Mouse (Mus musculus): Measurements from ENCODE around the gene Ubn1. TPM values are rescaled to one million over a fixed set of nuclear protein-coding genes. Genes with fewer than 3 reads are reported as not detected.

Gene Ubn1
- polyA plus RNA-seq, 1 experiment, result 40.3 TPM

DNA sequence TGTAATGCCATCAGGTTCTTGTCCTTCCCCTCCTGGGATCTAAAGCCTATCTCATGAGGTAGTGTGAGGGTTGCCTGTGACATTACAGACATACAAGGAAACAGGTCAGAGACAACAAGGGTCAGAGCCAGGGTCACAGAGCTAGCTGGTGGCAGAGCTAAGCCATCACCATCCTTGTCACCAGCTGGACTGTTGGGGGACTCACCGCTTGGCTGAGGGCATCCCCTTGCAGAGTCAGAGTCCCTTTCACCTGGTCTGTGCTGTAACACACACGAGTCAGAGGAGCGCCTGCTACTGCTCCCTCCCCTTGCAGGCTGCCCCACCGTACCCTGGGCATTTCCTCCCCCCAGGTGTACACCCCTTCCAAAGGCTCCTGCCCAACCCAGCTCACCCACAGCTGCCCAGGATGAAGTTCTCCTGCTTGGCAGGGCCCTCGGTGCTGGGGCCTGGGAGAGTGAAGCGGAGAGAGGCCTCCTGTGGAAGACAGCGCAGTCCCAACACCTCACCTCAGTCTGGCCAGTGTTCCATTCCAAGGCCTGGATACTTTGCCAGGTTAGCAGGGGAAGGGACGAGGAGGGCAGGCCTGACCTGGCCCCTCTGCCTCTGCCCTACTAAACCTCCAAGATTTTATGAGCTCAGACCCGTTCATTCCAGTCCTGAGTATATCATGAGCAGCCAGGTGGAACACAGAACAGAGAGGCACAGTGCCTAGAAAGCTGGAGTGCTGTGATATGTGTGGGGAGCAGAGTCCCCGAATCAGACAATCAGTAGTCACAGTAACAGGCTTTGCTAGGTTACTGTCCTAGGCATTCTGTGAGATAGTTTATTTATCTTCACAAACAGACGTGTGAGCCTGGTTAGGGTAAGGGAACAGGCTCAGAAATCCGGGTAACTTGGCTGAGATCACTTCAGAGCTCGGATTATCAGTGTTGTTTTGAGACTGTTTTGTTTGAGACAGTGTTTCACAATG lies 37.5 kb upstream of the Ubn1 start:
- Histone ChIP-seq H3K4me3 (ENCODE audit: extremely low read depth, insufficient read depth, insufficient read length) (peak overlapping the region; percentile 73), H3K27ac (ENCODE audit: insufficient read depth, low read length) (peak overlapping the region; percentile 61)

DNA sequence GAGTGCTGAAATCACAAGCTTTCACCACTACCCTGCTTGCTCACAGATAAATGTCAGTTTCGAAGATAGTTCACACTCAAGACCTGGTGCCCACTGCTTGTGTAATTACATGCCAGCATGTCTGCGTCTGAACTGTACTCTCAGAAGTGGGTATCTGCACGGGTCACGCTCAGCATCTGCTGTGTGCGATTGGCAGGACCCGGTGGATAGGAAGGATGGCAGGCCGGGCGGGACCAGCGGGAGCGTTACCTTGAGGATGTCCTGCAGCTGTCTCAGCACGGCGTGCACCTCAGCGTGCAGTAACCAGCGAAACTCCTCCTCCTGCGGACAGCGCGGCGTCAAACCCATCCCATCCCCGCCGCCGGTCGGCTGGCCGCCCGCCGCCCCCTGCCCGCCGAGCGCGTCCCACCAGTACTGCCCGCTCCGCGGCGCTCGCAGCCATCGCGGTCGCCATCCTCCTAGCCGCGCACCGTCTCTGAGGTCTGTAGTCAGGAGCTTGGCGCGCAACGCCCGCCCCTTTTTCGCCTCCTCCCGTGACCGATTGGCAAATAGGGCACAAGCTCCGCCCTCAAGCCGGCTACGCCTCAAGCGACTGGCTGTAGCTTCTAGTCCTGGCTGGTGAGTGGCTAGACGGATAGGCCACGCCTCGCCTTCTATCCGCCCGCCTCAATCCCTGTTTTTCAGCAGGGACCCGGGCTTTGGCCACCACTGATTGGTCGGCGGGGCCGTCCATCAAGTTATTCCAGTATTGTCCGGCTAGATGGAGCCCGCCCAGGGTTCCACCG lies 36.6 kb upstream of the Ubn1 start, which contains the start of gene Rogdi:
Rogdi (minus strand) TSS at position 500 of the 785 bp plus-strand sequence.
- peak; percentile 88 to 96 for DNase-seq (ENCODE audit: low read depth in 1 of 2, low spot score in 2 of 2)
- TF ChIP-seq CTCF (IDR thresholded peaks at IDR 0.05; ENCODE audit: extremely low read depth, insufficient read depth, insufficient read length, insufficient replicate concordance) (no peak), POLR2A (IDR thresholded peaks at IDR 0.05; ENCODE audit: low read depth, low read length) (peak; percentile 45)
- no peaks in the 10 kb centered on the region for H3K27me3 ChIP-seq (ENCODE audit: control insufficient read depth, insufficient read depth, low read length)
- peaks cover 10% of the 10 kb centered on the region for H3K36me3 ChIP-seq (ENCODE audit: control insufficient read depth, insufficient read depth, low read length)
- H3K27ac ChIP-seq (ENCODE audit: insufficient read depth, low read length), result peak within 1 kb of the TSS; percentile 61
- H3K4me3 ChIP-seq (ENCODE audit: extremely low read depth, insufficient read depth, insufficient read length), result peak within 1 kb of the TSS; percentile 73
- H3K4me1 ChIP-seq (ENCODE audit: control insufficient read depth, insufficient read depth, insufficient read length), result peaks cover 16% of the 10 kb centered on the region
- WGBS, result 1% methylated on average over 63 of the region's 63 CpGs

More for the DNA sequence above, 37.5 kb upstream of the Ubn1 start:
- Histone ChIP-seq H3K4me1 (ENCODE audit: control insufficient read depth, insufficient read depth, insufficient read length) (peaks cover 16% of the 10 kb centered on the region), H3K36me3 (ENCODE audit: control insufficient read depth, insufficient read depth, low read length) (peaks cover 9% of the 10 kb centered on the region), H3K27me3 (ENCODE audit: control insufficient read depth, insufficient read depth, low read length) (no peaks in the 10 kb centered on the region)
- TF ChIP-seq CTCF (IDR thresholded peaks at IDR 0.05; ENCODE audit: extremely low read depth, insufficient read depth, insufficient read length, insufficient replicate concordance) (no peak), POLR2A (IDR thresholded peaks at IDR 0.05; ENCODE audit: low read depth, low read length) (no peak)
- DNase-seq (ENCODE audit: low read depth in 1 of 2, low spot score in 2 of 2), result no peak
- 55% methylated on average over 13 of the region's 13 CpGs for WGBS

- Histone ChIP-seq H3K36me3 (ENCODE audit: control insufficient read depth, insufficient read depth, low read length) (peaks cover 20% of the 10 kb centered on the region), H3K4me3 (ENCODE audit: extremely low read depth, insufficient read depth, insufficient read length) (no peak overlapping the region), H3K27ac (ENCODE audit: insufficient read depth, low read length) (no peak overlapping the region), H3K4me1 (ENCODE audit: control insufficient read depth, insufficient read depth, insufficient read length) (peaks cover 16% of the 10 kb centered on the region), H3K27me3 (ENCODE audit: control insufficient read depth, insufficient read depth, low read length) (no peaks in the 10 kb centered on the region)
- WGBS, result 86% methylated on average over 4 of the region's 4 CpGs
- TF ChIP-seq CTCF (IDR thresholded peaks at IDR 0.05; ENCODE audit: extremely low read depth, insufficient read depth, insufficient read length, insufficient replicate concordance) (no peak), POLR2A (IDR thresholded peaks at IDR 0.05; ENCODE audit: low read depth, low read length) (no peak)
- DNase-seq (ENCODE audit: low read depth in 1 of 2, low spot score in 2 of 2), result no peak
Observed at GRCm38 (mm10) chr16:5014578-5014977, 35.3 kb upstream of the Ubn1 start.

- no peaks in the 10 kb centered on the region for H3K27me3 ChIP-seq (ENCODE audit: control insufficient read depth, insufficient read depth, low read length)
- H3K36me3 ChIP-seq (ENCODE audit: control insufficient read depth, insufficient read depth, low read length), result peaks cover 60% of the 10 kb centered on the region
- no peaks in the 10 kb centered on the region for H3K4me1 ChIP-seq (ENCODE audit: control insufficient read depth, insufficient read depth, insufficient read length)
- no peak overlapping the region for H3K27ac ChIP-seq (ENCODE audit: insufficient read depth, low read length)
- no peak for TF ChIP-seq POLR2A (IDR thresholded peaks at IDR 0.05; ENCODE audit: low read depth, low read length)
- TF ChIP-seq CTCF (IDR thresholded peaks at IDR 0.05; ENCODE audit: extremely low read depth, insufficient read depth, insufficient read length, insufficient replicate concordance), result no peak
- H3K4me3 ChIP-seq (ENCODE audit: extremely low read depth, insufficient read depth, insufficient read length), result no peak overlapping the region
- no peak for DNase-seq (ENCODE audit: low read depth in 1 of 2, low spot score in 2 of 2)
- 92% methylated on average over 3 of the region's 3 CpGs for WGBS
Observed at GRCm38 (mm10) chr16:5024021-5024420, 25.8 kb upstream of the Ubn1 start.

DNA sequence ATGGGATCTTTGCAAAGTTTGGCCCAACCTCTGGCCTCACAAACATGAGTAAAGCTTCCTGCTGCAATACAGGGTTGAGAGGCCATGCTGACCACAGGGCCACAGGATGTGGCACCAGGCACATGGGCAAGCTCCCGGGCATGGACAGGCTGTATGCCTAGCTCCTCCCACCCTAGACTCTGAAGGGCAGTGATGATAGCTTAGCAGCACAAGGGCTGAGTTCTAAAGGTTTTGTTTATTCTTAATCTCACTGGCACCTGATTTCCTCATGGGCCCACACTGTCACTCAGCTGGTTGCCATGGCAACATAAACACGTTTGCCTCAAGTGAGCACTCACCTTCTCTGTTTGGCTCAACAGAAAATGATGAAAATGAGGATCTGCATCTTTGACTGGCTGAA lies 20.0 kb upstream of the Ubn1 start:
- no peak for DNase-seq (ENCODE audit: low read depth in 1 of 2, low spot score in 2 of 2)

GRCm38 (mm10) chr16:5035591-5035990 lies 14.3 kb upstream of the Ubn1 start:
- H3K27me3 ChIP-seq (ENCODE audit: control insufficient read depth, insufficient read depth, low read length), result no peaks in the 10 kb centered on the region
- 86% methylated on average over 3 of the region's 3 CpGs for WGBS
- TF ChIP-seq POLR2A (IDR thresholded peaks at IDR 0.05; ENCODE audit: low read depth, low read length) (no peak), CTCF (IDR thresholded peaks at IDR 0.05; ENCODE audit: extremely low read depth, insufficient read depth, insufficient read length, insufficient replicate concordance) (no peak)
- peaks cover 61% of the 10 kb centered on the region for H3K36me3 ChIP-seq (ENCODE audit: control insufficient read depth, insufficient read depth, low read length)
- no peak overlapping the region for H3K27ac ChIP-seq (ENCODE audit: insufficient read depth, low read length)
- H3K4me1 ChIP-seq (ENCODE audit: control insufficient read depth, insufficient read depth, insufficient read length), result no peaks in the 10 kb centered on the region
- H3K4me3 ChIP-seq (ENCODE audit: extremely low read depth, insufficient read depth, insufficient read length), result no peak overlapping the region
- no peak for DNase-seq (ENCODE audit: low read depth in 1 of 2, low spot score in 2 of 2)

More for the DNA sequence above, 20.0 kb upstream of the Ubn1 start:
- no peaks in the 10 kb centered on the region for H3K27me3 ChIP-seq (ENCODE audit: control insufficient read depth, insufficient read depth, low read length)
- WGBS, result 54% methylated on average over 2 of the region's 2 CpGs
- no peak overlapping the region for H3K27ac ChIP-seq (ENCODE audit: insufficient read depth, low read length)
- no peaks in the 10 kb centered on the region for H3K4me1 ChIP-seq (ENCODE audit: control insufficient read depth, insufficient read depth, insufficient read length)
- H3K36me3 ChIP-seq (ENCODE audit: control insufficient read depth, insufficient read depth, low read length), result peaks cover 58% of the 10 kb centered on the region
- H3K4me3 ChIP-seq (ENCODE audit: extremely low read depth, insufficient read depth, insufficient read length), result no peak overlapping the region
- TF ChIP-seq POLR2A (IDR thresholded peaks at IDR 0.05; ENCODE audit: low read depth, low read length), result no peak
- no peak for TF ChIP-seq CTCF (IDR thresholded peaks at IDR 0.05; ENCODE audit: extremely low read depth, insufficient read depth, insufficient read length, insufficient replicate concordance)
